Mouse (Mus musculus) heart, adult 2 months (tissue): ENCODE measurements around the gene Slc12a7.

Experiments
- EP300 ChIP-seq: fragments of 200-500 bp; IDR thresholded peaks from 2 replicates; pipeline ENCODE4 v1.6.1; 2011; ENCODE audit warnings: low read depth, low read length, control low read depth; ENCODE audit not compliant: insufficient read depth
- POLR2A ChIP-seq: fragments of 200-500 bp; IDR thresholded peaks from 2 replicates; pipeline ENCODE4 v1.6.1; 2011; ENCODE audit warnings: mild to moderate bottlenecking, low read depth, low read length, control low read depth; ENCODE audit not compliant: insufficient read depth

DNA sequence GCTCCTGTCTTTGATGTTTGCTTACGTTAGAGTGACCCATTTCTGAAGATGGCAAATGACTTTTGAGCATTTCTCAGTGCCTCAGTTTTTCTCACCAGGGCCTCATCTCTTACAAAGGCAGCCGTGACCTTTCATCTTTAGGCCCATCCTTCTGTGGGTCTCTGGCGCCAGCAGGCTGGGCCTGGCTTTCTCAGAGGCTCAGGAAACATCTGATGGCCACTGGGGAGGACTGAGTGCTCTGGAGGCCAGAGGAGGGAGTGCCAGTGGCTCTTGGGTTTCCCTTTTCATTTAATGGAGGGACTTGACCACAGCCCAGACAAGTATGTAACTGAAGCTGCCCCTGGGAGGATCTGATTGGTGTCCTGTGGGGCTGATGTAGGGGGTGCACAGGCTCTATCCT is 38.2 kb downstream of the Slc12a7 start:
- TF ChIP-seq POLR2A (no peak), EP300 (no peak)
